Mouse (Mus musculus): ENCODE measurements around the gene Ccl22. TPM values are rescaled to one million over a fixed set of nuclear protein-coding genes. Genes with fewer than 3 reads are reported as not detected.

The Ccl22 gene
- total and polyA plus RNA-seq, 3 experiments: 0.06 TPM; not detected in 2

DNA sequence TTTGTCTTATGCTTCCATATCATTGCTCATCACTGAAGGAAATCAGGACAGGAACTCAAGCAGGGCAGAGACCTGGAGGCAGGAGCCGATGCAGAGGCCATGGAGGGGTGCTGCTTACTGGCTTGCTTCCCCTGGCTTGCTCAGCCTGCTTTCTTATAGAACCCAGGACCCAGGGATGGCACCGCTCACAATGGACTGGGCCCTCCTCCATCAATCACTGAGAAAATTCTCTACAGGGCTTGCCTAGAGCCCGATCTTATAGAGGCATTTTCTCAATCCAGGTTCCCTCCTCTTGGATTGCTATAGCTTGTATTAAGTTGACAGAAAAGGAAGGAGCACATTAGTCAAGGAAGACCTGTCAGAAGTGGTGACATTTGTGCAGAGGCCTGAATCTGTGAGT is 48.8 kb upstream of the Ccl22 start:
- TF ChIP-seq MYC (IDR thresholded peaks at IDR 0.05; ENCODE audit: low read depth, low read length): no peak
- no peak for TF ChIP-seq SIN3A (IDR thresholded peaks at IDR 0.05; ENCODE audit: low read length)
- no peak for TF ChIP-seq POLR2A (IDR thresholded peaks at IDR 0.05; ENCODE audit: control insufficient read depth in 1 of 2, insufficient read depth in 1 of 2, low read depth in 1 of 2, low read length in 2 of 2, poor library complexity in 1 of 2)
- TF ChIP-seq RCOR1 (IDR thresholded peaks at IDR 0.05; ENCODE audit: low read depth, low read length): no peak
- no peak for TF ChIP-seq MAX (IDR thresholded peaks at IDR 0.05; ENCODE audit: low read length)
- TF ChIP-seq MAFK (IDR thresholded peaks at IDR 0.05; ENCODE audit: borderline replicate concordance, low read depth, low read length): no peak
- TF ChIP-seq ELF1 (IDR thresholded peaks at IDR 0.05; ENCODE audit: low read depth, low read length): no peak
- TF ChIP-seq ZC3H11A (IDR thresholded peaks at IDR 0.05; ENCODE audit: low read depth, low read length): no peak
- TF ChIP-seq TCF12 (IDR thresholded peaks at IDR 0.05; ENCODE audit: low read depth, low read length): no peak
- no peak for TF ChIP-seq TBP (IDR thresholded peaks at IDR 0.05; ENCODE audit: low read depth, low read length)
- no peak for TF ChIP-seq JUND (IDR thresholded peaks at IDR 0.05; ENCODE audit: low read depth, low read length)
- TF ChIP-seq HCFC1 (IDR thresholded peaks at IDR 0.05; ENCODE audit: low read depth, low read length): no peak
- no peak for TF ChIP-seq CTCF (IDR thresholded peaks at IDR 0.05 in 2 of 3, conservative IDR thresholded peaks at IDR 0.05 in 1 of 3; ENCODE audit: control insufficient read depth in 1 of 3, insufficient read depth in 1 of 3, low read depth in 2 of 3, low read length in 3 of 3, poor library complexity in 1 of 3, severe bottlenecking in 1 of 3)
- Histone ChIP-seq H3K36me3 (ENCODE audit: control insufficient read depth in 1 of 2, insufficient read depth in 2 of 2, low read length in 2 of 2) (no peaks in the 10 kb centered on the region), H3K27ac (ENCODE audit: control insufficient read depth, low read depth, low read length) (no peak overlapping the region), H3K9me3 (replicated peaks; ENCODE audit: insufficient read depth, low read length) (no peaks in the 10 kb centered on the region), H3K27me3 (ENCODE audit: control insufficient read depth in 1 of 2, insufficient read depth in 2 of 2, low read length in 2 of 2) (peaks cover 0 to 3% of the 10 kb centered on the region in 2 experiments; a peak in 3 of 4 replicates), H3K4me1 (ENCODE audit: control insufficient read depth in 1 of 2, insufficient read depth in 2 of 2, low read length in 2 of 2) (no peaks in the 10 kb centered on the region), H3K4me3 (ENCODE audit: control insufficient read depth in 1 of 2, insufficient read depth in 1 of 2, low read depth in 2 of 2, low read length in 2 of 2) (no peak overlapping the region), H3K9ac (ENCODE audit: control insufficient read depth, low read depth, low read length, poor library complexity, severe bottlenecking) (no peak overlapping the region), H3K79me2 (ENCODE audit: control insufficient read depth, insufficient read depth, low read length, poor library complexity) (no peaks in the 10 kb centered on the region)
- no peak for DNase-seq (ENCODE audit: low read depth, low spot score)

DNA sequence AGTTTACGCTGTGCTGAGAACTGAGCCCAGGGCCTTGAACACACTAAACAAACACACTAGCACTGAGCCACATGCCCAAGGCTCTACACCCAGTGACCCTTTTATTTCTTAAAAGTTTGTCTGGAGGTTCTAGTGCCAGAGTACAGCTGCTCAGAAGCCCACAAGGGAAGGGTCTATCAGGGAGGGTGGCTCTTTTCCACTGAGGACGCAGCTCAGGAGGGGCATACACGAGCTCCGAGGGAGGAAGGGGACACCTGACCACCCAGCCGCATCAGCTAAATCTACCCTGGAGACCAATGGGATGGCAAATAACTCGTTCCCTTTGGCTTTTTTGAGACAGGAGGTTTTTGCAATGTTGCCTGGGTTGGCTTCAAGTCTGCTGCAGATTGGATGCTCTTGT is 47.4 kb upstream of the Ccl22 start:
- Histone ChIP-seq H3K9me3 (replicated peaks; ENCODE audit: insufficient read depth, low read length) (no peaks in the 10 kb centered on the region), H3K27ac (ENCODE audit: control insufficient read depth, low read depth, low read length) (no peak overlapping the region), H3K27me3 (ENCODE audit: control insufficient read depth in 1 of 2, insufficient read depth in 2 of 2, low read length in 2 of 2) (no peaks in the 10 kb centered on the region; a peak in 2 of 4 replicates), H3K4me1 (ENCODE audit: control insufficient read depth in 1 of 2, insufficient read depth in 2 of 2, low read length in 2 of 2) (peaks cover 0 to 4% of the 10 kb centered on the region in 2 experiments; a peak in 1 of 4 replicates), H3K4me3 (ENCODE audit: control insufficient read depth in 1 of 2, insufficient read depth in 1 of 2, low read depth in 2 of 2, low read length in 2 of 2) (no peak overlapping the region), H3K36me3 (ENCODE audit: control insufficient read depth in 1 of 2, insufficient read depth in 2 of 2, low read length in 2 of 2) (no peaks in the 10 kb centered on the region), H3K9ac (ENCODE audit: control insufficient read depth, low read depth, low read length, poor library complexity, severe bottlenecking) (no peak overlapping the region), H3K79me2 (ENCODE audit: control insufficient read depth, insufficient read depth, low read length, poor library complexity) (no peaks in the 10 kb centered on the region)
- no peak for DNase-seq (ENCODE audit: low read depth, low spot score)
- TF ChIP-seq MAZ (IDR thresholded peaks at IDR 0.05; ENCODE audit: low read depth, low read length): no peak
- no peak for TF ChIP-seq SIN3A (IDR thresholded peaks at IDR 0.05; ENCODE audit: low read length)
- TF ChIP-seq CHD1 (IDR thresholded peaks at IDR 0.05; ENCODE audit: low read depth, low read length): no peak
- no peak for TF ChIP-seq GABPA (IDR thresholded peaks at IDR 0.05; ENCODE audit: low read depth, low read length)
- TF ChIP-seq MYB (IDR thresholded peaks at IDR 0.05; ENCODE audit: low read depth, low read length): no peak
- TF ChIP-seq RAD21 (IDR thresholded peaks at IDR 0.05; ENCODE audit: low read depth, low read length): no peak
- no peak for TF ChIP-seq ZNF384 (IDR thresholded peaks at IDR 0.05; ENCODE audit: low read depth, low read length)
- TF ChIP-seq ELF1 (IDR thresholded peaks at IDR 0.05; ENCODE audit: low read depth, low read length): no peak
- TF ChIP-seq JUND (IDR thresholded peaks at IDR 0.05; ENCODE audit: low read depth, low read length): no peak
- no peak for TF ChIP-seq CHD2 (IDR thresholded peaks at IDR 0.05; ENCODE audit: low read length)
- no peak for TF ChIP-seq HCFC1 (IDR thresholded peaks at IDR 0.05; ENCODE audit: low read depth, low read length)
- TF ChIP-seq E2F4 (IDR thresholded peaks at IDR 0.05; ENCODE audit: borderline replicate concordance, low read depth, low read length): no peak
- TF ChIP-seq USF1 (IDR thresholded peaks at IDR 0.05; ENCODE audit: low read depth, low read length): no peak
- TF ChIP-seq MXI1 (IDR thresholded peaks at IDR 0.05; ENCODE audit: low read depth, low read length): no peak

Data from MEL (cell line).